Mouse (Mus musculus) gastrocnemius, adult 2 months (tissue): ENCODE measurements around the gene Fbxo36. TPM values are rescaled to one million over a fixed set of nuclear protein-coding genes. Genes with fewer than 3 reads are reported as not detected.

Source experiments
- DNase-seq: peaks from one replicate; pipeline ENCODE4 v3.0.0; 2022
- H3K27ac ChIP-seq: fragments of 200-600 bp; 2 replicates; pipeline ENCODE4 v1.8.1; 2022; ENCODE audit warnings: mild to moderate bottlenecking
- H3K4me3 ChIP-seq: fragments of 200-600 bp; 2 replicates; pipeline ENCODE4 v1.8.1; 2022; ENCODE audit warnings: mild to moderate bottlenecking, moderate library complexity
- CTCF ChIP-seq: fragments of 200-600 bp; IDR thresholded peaks from 2 replicates; pipeline ENCODE4 v1.8.1; 2022; ENCODE audit warnings: antibody characterized with exemption, mild to moderate bottlenecking, moderate library complexity
- intact Hi-C: fragments of 180-260 bp; cut with DNase I; formaldehyde crosslinking; loops from one replicate; pipeline ENCODE4 v1.15.1; 2025
- total RNA-seq, 2 experiments: library from RNA; stranded (reverse); gene quantifications; 2 replicates each; pipeline ENCODE4 v1.2.3; 2021

Gene Fbxo36
- total RNA-seq, 2 experiments from 2014 or later, result 1.9 to 4.1 TPM

DNA sequence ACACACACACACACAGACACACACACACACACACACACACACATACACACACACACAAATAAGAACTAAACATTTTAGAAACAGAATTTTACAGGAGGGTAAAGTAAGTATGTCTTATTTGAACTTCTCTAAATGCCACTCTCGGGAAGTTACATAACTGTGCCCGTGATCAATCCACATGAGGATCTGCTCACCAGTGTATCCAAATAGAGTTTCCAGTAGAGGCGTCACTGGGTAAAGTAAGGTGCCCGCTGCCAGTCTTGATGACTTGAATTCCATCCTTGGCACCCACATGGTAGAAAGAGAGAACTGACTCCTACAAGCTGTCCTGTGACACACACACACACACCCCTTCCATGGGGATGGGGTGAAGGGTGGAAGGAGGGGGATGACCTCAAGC is 43.3 kb downstream of the Fbxo36 start:
- no peak for DNase-seq
- Histone ChIP-seq H3K4me3 (no peak overlapping the region), H3K27ac (no peak overlapping the region)
- intact Hi-C loops, result loop anchor here (5.0 kb wide), 1 partner anchor 151 kb away; no protein-coding TSS in a partner anchor
- no peak for TF ChIP-seq CTCF

DNA sequence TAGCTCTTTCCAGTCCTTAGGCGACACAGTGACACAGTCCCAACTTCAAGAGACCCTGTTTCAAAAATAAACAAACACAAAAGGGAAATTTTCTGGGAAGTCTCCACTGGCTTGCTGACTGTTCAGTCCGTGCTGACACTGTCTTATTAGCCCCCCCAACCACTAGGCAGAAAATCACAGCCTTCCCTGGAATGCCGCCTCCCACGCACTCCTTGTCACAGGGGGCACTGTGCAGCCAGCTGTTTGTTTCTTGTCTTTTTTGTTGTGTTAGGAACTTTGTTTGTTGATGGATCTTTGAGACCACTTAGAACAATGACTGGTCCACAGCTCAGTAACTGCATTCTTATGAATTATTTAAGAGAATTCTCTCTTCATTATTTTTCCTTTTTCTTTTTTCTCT is 44.2 kb downstream of the Fbxo36 start:
- H3K4me3 ChIP-seq, result no peak overlapping the region
- intact Hi-C loops, result loop anchor here (5.0 kb wide), 1 partner anchor 152 kb away; no protein-coding TSS in a partner anchor
- DNase-seq, result no peak
- TF ChIP-seq CTCF, result no peak
- no peak overlapping the region for H3K27ac ChIP-seq

GRCm38 (mm10) chr1:84885174-84885573 is 45.5 kb downstream of the Fbxo36 start:
- intact Hi-C loops, result no loop called here

DNA sequence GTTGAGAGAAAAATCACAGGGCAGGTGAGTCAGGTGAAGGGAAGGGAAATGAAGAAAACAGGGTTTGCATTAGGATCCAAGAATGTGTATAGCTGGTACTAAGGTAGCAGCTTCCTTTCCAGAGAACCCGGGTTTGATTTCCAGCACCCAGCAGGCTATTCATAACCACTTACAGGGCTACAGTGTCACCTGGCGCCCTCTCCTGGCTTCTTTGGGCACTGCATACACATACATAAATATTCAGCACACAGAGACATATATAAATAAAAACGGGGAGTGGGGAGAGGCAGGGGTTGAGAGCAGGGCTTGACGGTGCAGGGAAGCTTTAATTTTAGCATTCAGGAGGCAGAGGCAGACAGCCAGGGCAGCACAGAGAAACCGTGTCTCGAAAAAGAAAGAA is 46.3 kb downstream of the Fbxo36 start:
- intact Hi-C loops, result no loop called here
- H3K27ac ChIP-seq, result no peak overlapping the region
- no peak overlapping the region for H3K4me3 ChIP-seq
- no peak for DNase-seq
- TF ChIP-seq CTCF, result peak; percentile 35; the same call in 1 of the 2 replicates

More at GRCm38 (mm10) chr1:84885174-84885573, 45.5 kb downstream of the Fbxo36 start:
- Histone ChIP-seq H3K4me3 (no peak overlapping the region), H3K27ac (no peak overlapping the region)
- peak; percentile 64 for TF ChIP-seq CTCF
- DNase-seq, result no peak

GRCm38 (mm10) chr1:84889330-84890004 is 49.8 kb downstream of the Fbxo36 start:
- no peak for DNase-seq
- Histone ChIP-seq H3K4me3 (no peak overlapping the region), H3K27ac (no peak overlapping the region)
- intact Hi-C loops, result no loop called here
- no peak for TF ChIP-seq CTCF

GRCm38 (mm10) chr1:84890005-84890393 is 50.4 kb downstream of the Fbxo36 start:
- H3K4me3 ChIP-seq, result no peak overlapping the region
- intact Hi-C loops, result no loop called here
- no peak overlapping the region for H3K27ac ChIP-seq
- TF ChIP-seq CTCF, result no peak
- no peak for DNase-seq

DNA sequence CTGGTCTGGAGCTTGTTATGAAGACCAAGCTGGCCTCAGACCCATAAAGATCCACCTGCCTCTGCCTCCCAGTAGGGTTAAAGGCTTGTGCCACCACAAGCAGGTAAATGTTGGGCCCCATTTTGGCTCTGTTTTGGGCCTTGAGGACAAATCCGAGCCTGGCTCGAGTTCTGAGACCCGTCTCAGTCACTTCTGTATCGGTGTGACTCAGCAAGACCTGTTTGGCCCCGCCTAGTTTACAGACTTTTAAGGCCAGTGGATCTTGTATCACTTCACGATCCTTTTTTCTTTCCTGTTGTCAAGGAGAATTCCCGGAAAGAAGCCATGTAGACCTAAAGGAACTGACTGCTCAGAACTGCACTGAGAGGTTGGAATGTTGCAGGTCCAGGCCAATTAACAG is 50.9 kb downstream of the Fbxo36 start:
- intact Hi-C loops, result no loop called here
- H3K4me3 ChIP-seq, result no peak overlapping the region
- no peak for TF ChIP-seq CTCF
- DNase-seq, result no peak
- H3K27ac ChIP-seq, result no peak overlapping the region

DNA sequence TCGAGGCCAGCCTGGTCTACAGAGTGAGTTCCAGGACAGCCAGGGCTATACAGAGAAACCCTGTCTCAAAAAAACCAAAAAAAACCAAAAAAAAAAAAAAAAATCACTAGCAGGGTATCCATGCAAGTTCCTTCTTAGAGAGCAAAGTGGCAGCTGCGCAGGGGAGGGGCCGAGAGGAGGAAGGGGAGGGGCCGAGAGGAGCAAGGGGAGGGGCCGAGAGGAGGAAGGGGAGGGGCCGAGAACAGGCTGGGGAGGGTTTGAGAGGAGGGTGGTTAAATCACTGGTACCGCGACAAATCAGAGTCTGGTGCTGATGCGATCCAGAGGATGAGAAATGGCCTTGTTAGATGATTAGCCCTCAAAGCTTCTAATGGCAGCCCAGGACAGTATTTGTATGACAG is 52.1 kb downstream of the Fbxo36 start:
- Histone ChIP-seq H3K27ac (no peak overlapping the region), H3K4me3 (no peak overlapping the region)
- DNase-seq, result no peak
- intact Hi-C loops, result no loop called here
- no peak for TF ChIP-seq CTCF

DNA sequence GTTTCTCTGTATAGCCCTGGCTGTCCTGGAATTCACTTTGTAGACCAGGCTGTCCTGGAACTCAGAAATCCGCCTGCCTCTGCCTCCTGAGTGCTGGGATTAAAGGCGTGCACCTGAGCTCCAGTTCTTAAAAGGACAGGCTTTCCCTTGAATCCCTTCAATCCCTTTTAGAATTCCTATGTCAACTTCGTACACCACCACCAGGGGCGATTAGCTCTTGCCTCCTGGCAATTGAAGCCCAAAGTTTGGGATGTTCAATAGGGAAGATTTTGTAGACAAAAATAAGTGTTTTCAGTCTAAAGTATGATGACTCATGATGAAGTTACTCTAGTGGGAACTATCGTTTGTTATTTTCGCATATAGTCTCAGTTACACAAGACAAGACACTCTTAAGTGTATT is 57.7 kb downstream of the Fbxo36 start:
- intact Hi-C loops, result no loop called here
- no peak for DNase-seq
- Histone ChIP-seq H3K4me3 (no peak overlapping the region), H3K27ac (no peak overlapping the region)
- TF ChIP-seq CTCF, result no peak

- no peak for DNase-seq
- intact Hi-C loops, result no loop called here
- no peak overlapping the region for H3K4me3 ChIP-seq
- no peak for TF ChIP-seq CTCF
- H3K27ac ChIP-seq, result no peak overlapping the region
Observed at GRCm38 (mm10) chr1:84899156-84899555, 59.5 kb downstream of the Fbxo36 start.

- no peak overlapping the region for H3K27ac ChIP-seq
- DNase-seq, result no peak
- intact Hi-C loops, result no loop called here
- no peak overlapping the region for H3K4me3 ChIP-seq
- TF ChIP-seq CTCF, result no peak
Observed at GRCm38 (mm10) chr1:84904467-84904866, 64.8 kb downstream of the Fbxo36 start.

- TF ChIP-seq CTCF, result no peak
- intact Hi-C loops, result no loop called here
- H3K27ac ChIP-seq, result no peak overlapping the region
- no peak for DNase-seq
- no peak overlapping the region for H3K4me3 ChIP-seq
Observed at GRCm38 (mm10) chr1:84910177-84910804, 70.7 kb downstream of the Fbxo36 start.

- H3K27ac ChIP-seq, result no peak overlapping the region
- intact Hi-C loops, result no loop called here
- no peak overlapping the region for H3K4me3 ChIP-seq
- TF ChIP-seq CTCF, result no peak
- DNase-seq, result no peak
Observed at GRCm38 (mm10) chr1:84912571-84912970, 72.9 kb downstream of the Fbxo36 start.

- no peak overlapping the region for H3K4me3 ChIP-seq
- H3K27ac ChIP-seq, result no peak overlapping the region
- TF ChIP-seq CTCF, result no peak
- DNase-seq, result no peak
- intact Hi-C loops, result no loop called here
Observed at GRCm38 (mm10) chr1:84915010-84915409, 75.4 kb downstream of the Fbxo36 start.
